Mouse (Mus musculus) gastrocnemius, adult 2 months (tissue): ENCODE results near the gene Tas2r144. TPM values are rescaled to one million over a fixed set of nuclear protein-coding genes. Genes with fewer than 3 reads are reported as not detected.

Experiments
- DNase-seq: peaks from one replicate; pipeline ENCODE4 v3.0.0; 2022
- H3K27ac ChIP-seq: fragments of 200-600 bp; 2 replicates; pipeline ENCODE4 v1.8.1; 2022; ENCODE audit warnings: mild to moderate bottlenecking
- H3K4me3 ChIP-seq: fragments of 200-600 bp; 2 replicates; pipeline ENCODE4 v1.8.1; 2022; ENCODE audit warnings: mild to moderate bottlenecking, moderate library complexity
- CTCF ChIP-seq: fragments of 200-600 bp; IDR thresholded peaks from 2 replicates; pipeline ENCODE4 v1.8.1; 2022; ENCODE audit warnings: antibody characterized with exemption, mild to moderate bottlenecking, moderate library complexity
- intact Hi-C: fragments of 180-260 bp; cut with DNase I; formaldehyde crosslinking; loops from one replicate; pipeline ENCODE4 v1.15.1; 2025
- total RNA-seq, 2 experiments: library from RNA; stranded (reverse); gene quantifications; 2 replicates each; pipeline ENCODE4 v1.2.3; 2021

Tas2r144 gene
- total RNA-seq, 2 experiments from 2014 or later = not detected

DNA sequence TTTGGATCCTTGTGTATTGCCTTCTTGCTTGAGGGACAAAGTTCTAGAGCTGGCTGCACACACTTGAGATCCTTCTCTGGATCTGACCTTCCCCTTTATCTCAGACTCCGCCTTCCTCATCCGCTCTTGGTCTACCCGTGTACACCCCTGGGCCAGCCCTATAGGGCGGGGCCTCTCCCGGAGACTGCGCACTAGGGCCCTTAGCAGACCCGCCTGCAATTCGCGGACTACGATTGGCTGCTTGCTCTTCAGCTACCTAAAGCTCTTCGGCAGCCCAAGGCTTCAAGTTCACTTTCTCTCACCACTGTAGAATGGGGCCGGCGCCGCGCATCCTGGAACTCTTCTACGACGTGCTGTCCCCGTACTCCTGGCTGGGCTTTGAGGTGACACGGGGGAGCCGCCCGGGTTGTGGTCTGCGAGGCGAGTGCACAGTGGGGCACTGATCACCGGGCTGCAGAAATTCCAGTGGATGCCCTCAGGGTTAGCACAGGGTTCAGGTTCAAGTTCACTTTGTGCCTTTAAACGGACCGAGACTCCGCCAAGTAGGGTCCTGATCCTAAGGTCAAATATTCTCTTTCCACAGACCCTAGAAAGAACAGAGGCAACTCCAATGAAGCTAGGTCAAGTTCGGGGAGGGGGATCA, 30.7 kb downstream of the Tas2r144 start, which contains the start of gene Gstk1:
Gstk1 (plus strand) TSS at position 225 of the 643 bp plus-strand sequence.
- peak; percentile 92 for DNase-seq
- Histone ChIP-seq H3K27ac (peak within 1 kb of the TSS; percentile 94), H3K4me3 (peak within 1 kb of the TSS; percentile 76)
- intact Hi-C loops = no loop called here
- no peak for TF ChIP-seq CTCF

DNA sequence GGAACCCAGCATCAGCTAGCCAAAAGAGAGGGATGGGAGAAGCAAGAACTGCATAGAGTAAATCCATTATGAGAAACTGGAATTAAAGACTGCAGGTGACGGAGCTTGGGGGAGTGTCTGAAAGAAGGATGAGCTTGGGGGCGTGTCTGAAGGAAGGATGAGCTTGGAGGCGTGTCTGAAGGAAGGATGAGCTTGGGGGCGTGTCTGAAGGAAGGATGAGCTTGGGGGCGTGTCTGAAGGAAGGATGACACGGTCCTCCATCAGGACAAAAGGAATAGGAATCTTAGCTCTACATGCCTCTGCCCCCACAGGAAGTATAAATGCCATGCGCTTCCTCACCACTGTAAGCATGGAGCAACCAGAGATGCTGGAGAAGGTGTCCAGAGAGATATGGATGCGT, 32.0 kb downstream of the Tas2r144 start:
- intact Hi-C loops = no loop called here
- TF ChIP-seq CTCF = no peak
- peak; percentile 39 for DNase-seq

DNA sequence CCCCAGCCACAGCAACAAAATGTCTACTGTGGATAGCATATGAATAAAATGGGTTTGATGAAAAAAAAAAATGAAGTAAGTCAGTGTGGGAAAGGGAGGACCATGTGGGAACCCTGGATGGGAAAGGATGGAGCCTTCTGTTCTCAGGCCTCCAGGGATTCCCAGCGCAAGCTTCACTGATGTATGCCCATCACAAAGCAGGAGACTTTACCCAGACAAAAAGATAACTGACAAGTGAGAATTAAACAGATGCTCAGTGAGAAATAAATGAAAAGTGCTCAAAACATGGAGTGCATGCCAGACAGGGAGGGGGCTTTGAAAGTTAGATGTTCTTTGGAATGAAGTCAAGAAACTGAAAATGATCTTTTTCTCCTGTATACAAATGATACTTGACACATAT, 32.9 kb downstream of the Tas2r144 start:
- H3K27ac ChIP-seq = no peak overlapping the region
- no peak for DNase-seq
- no peak for TF ChIP-seq CTCF
- intact Hi-C loops = loop anchor here (1.0 kb wide), 1 partner anchor 16 kb away; the partner anchor contains the start of gene Casp2
- H3K4me3 ChIP-seq = no peak overlapping the region

More for the DNA sequence above, 32.0 kb downstream of the Tas2r144 start:
- Histone ChIP-seq H3K4me3 (no peak overlapping the region), H3K27ac (no peak overlapping the region)

DNA sequence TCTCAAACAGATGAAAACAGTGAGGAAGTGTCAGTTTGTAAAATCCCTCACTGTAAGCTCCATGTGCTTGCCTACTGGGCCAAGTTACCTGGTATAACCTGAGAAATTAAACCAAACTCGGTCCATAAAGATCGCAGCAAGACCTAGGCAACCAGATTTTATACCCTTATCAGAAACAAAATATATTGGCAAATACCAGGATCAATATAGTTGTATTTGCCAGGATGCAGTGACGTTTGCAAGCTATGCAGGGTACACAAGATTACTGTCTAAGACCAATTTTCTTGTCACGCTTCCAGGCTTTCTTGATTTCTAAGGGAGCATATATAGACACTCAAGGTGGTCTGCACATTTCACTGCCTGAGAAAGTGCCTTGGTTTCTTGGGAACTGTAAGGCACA, 36.7 kb downstream of the Tas2r144 start:
- H3K27ac ChIP-seq = no peak overlapping the region
- intact Hi-C loops = no loop called here
- TF ChIP-seq CTCF = no peak
- no peak for DNase-seq
- no peak overlapping the region for H3K4me3 ChIP-seq

DNA sequence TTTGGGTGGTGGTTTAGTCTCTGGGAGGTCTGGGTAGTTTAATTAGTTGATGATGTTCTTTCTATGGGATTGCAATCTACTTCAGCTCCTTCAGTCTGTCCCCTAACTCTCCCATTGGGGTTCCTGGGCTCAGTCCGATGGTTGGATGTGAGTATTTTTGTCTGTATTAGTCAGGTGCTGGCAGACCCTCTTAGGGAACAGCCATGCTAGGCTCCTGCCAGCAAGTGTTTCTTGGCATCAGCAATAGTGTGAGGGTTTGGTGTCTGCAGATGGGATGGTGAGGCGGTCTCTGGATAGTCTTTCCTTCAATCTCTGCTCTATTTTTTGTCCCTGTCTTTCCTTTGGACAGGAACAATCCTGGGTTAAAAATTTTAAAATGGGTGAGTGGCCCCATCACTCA, 38.0 kb downstream of the Tas2r144 start:
- Histone ChIP-seq H3K27ac (no peak overlapping the region), H3K4me3 (no peak overlapping the region)
- intact Hi-C loops = no loop called here
- DNase-seq = peak; percentile 27
- TF ChIP-seq CTCF = no peak

DNA sequence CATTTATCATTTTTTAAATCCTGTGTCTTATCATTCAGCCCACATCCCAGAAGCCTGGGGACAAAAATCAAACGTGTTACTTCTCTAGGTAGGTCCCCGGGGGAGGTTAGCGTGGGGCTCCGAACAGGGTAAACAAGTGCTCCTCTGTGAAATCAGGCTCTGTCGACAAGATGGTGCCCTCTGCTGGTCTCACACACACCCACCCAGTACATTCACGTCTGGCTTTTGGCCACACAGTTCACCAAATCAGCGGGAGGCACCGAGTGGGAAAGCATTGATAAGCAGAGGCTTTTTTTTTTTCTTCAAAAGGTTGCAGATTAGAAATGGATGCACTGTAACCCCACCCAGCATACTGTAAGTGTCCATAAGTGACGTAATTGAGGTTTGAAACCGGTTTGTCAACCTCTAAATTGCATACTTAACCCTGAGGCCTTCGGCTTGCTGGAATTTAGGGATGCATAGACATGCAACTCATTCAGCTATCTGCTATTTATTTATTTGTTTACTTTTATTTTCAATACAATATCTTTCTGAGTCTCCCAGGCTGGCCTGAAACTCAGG, 42.3 kb downstream of the Tas2r144 start:
- peak; percentile 73 for TF ChIP-seq CTCF
- intact Hi-C loops = loop anchor here (2.0 kb wide), 1 partner anchor 31 kb away; no protein-coding TSS in a partner anchor

DNA sequence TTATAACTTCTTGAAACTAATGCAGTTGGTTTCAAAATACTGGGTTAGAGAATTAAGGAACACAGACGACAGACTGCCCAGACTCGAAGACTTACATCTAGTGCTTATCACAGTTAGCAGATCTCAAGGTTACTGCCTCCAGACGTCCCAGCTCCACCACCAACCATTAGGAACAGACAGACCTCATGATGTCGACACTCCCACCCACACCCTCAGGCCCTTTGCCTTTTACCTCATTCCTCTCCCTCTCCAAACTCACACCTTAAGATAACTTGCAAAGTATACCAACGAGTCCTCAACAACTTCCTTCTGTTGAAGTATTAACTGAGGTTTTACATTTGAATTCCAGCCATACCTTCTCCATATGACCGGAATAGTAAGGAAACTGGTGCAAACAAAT, 45.3 kb downstream of the Tas2r144 start:
- H3K27ac ChIP-seq = no peak overlapping the region
- no peak for DNase-seq
- H3K4me3 ChIP-seq = no peak overlapping the region
- TF ChIP-seq CTCF = no peak
- intact Hi-C loops = loop anchor here (10.0 kb wide), 1 partner anchor 384 kb away; the partner anchor contains the start of gene Tcaf2

More for the DNA sequence above, 42.3 kb downstream of the Tas2r144 start:
- peak; percentile 69 for DNase-seq
- no peak overlapping the region for H3K4me3 ChIP-seq
- no peak overlapping the region for H3K27ac ChIP-seq

DNA sequence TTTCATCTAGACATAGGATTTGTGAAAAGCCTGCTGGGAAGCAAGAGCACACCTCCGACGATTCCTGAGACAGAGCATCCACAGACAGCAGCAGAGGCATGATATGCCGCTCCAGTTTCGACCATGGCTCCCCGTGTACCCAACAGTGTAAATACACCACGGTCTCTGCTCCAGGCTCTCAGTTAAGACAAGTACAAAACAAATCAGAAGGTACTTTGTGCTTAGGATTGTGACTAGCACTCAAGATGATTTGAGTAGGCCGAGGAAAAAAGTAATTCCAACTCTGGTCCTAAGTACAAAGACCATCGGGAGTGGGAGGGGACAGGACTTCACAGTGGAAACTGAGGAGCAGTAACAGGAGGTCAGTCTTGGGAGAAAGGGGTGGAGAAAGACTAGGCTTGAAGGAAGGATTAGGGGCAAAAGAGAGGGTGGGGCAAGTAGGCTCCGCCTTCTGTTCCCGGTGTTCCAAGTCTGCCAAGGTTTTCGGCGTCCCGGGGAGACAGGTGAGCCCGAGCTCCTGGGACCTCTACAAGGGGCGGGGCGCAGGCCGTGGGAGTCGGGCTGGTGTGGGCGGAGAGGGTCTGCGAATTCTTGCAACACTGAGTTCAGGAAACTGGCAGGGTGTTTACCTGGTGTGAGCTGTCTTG, 46.5 kb downstream of the Tas2r144 start, which contains the start of gene Tmem139:
Tmem139 (plus strand) TSS at position 447 of the 647 bp plus-strand sequence.
- intact Hi-C loops = loop anchor here (10.0 kb wide), 1 partner anchor 383 kb away; the partner anchor contains the start of gene Tcaf2
- no peak within 1 kb of the TSS for H3K27ac ChIP-seq
- DNase-seq = no peak
- peak within 1 kb of the TSS; percentile 40 for H3K4me3 ChIP-seq
- no peak for TF ChIP-seq CTCF

DNA sequence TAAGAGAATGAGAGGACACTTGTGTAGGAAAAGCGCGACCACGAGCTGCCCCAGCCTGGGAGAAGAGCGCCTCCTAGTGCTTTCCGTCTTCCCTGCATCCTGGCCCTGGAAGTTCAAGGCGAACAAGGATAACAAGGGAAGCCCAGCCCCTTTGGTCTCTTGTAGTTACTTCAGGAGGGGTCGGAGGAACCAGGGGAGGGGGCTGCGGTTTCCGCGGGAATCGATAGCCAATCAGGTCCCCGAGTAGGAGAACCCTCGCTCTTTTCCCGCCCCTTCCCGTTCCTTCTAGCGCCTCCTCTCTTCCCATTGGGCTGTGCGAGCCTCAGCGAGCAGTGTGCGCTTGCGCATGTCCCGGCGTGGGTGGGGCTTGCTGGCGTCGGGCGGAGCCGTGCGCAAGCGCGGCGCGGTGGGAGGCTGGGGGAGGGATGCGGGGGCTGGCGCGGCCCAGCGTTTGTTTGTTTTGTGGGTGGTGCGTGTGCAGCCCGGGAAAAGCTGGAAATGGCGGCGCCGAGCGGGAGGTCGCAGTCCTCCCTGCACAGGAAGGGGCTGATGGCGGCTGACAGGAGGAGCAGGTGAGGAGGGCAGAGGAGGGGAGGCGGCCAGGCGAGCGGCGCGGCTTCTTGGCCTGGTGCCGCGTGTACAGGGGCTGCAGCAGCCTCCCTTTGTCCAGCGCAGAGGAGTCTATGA, 49.6 kb downstream of the Tas2r144 start, which contains the start of gene Casp2:
Casp2 (plus strand) TSS at position 360 of the 687 bp plus-strand sequence.
- Histone ChIP-seq H3K4me3 (peak within 1 kb of the TSS; percentile 77), H3K27ac (peak within 1 kb of the TSS; percentile 97)
- intact Hi-C loops = loop anchor here (1.0 to 10.0 kb wide), 3 partner anchors 16 to 380 kb away; partner anchors contain the start of gene Tcaf2
- peak; percentile 99 for DNase-seq
- TF ChIP-seq CTCF = peak; percentile 99

Other genes with a start within 250 kb of the Tas2r144 start
- gene Sval3, start 247.2 kb upstream of the Tas2r144 start, total RNA-seq = not detected
- not detected for gene Sva, start 176.9 kb upstream of the Tas2r144 start, total RNA-seq
- not detected for gene Tas2r139, start 74.4 kb upstream of the Tas2r144 start, total RNA-seq
- 10 to 100 TPM; 36.9 to 64.3 TPM for gene Gstk1, start 30.6 kb downstream of the Tas2r144 start, total RNA-seq
- gene Tmem139, start 46.6 kb downstream of the Tas2r144 start, total RNA-seq = under 1 TPM in 1 of 2 experiments, not detected in 1; 0.33 TPM
- gene Casp2, start 49.7 kb downstream of the Tas2r144 start, total RNA-seq = 1 to 10 TPM; 5.0 to 6.1 TPM
- gene Clcn1, start 71.4 kb downstream of the Tas2r144 start, total RNA-seq = 100 to 1,000 TPM; 126 to 170 TPM
- under 1 TPM; 0.33 to 0.45 TPM for gene Fam131b, start 109.3 kb downstream of the Tas2r144 start, total RNA-seq
- 10 to 100 TPM; 19.7 to 24.7 TPM for gene Zyx, start 134.3 kb downstream of the Tas2r144 start, total RNA-seq
- gene Epha1, start 157.9 kb downstream of the Tas2r144 start, total RNA-seq = under 1 TPM in 1 of 2 experiments, not detected in 1; 0.10 TPM
- gene Tas2r143, start 184.9 kb downstream of the Tas2r144 start, total RNA-seq = not detected
- gene Tas2r135, start 190.1 kb downstream of the Tas2r144 start, total RNA-seq = not detected
- under 1 TPM in 1 of 2 experiments, not detected in 1; 0.28 TPM for gene Tas2r126, start 219.2 kb downstream of the Tas2r144 start, total RNA-seq
- gene Olfr458, start 249.9 kb downstream of the Tas2r144 start, total RNA-seq = not detected